Mouse (Mus musculus) forebrain, embryonic 13.5 days (tissue): ENCODE results near the gene Dusp15. TPM values are rescaled to one million over a fixed set of nuclear protein-coding genes. Genes with fewer than 3 reads are reported as not detected.

Source experiments
- ATAC-seq: fragments of 200-750 bp; cut with Nextera tagmentation; 2 replicates; pipeline ENCODE4 v1.8.0; 2017
- H3K27ac ChIP-seq: fragments of 300-500 bp; sonication (generic); 2 replicates; pipeline ENCODE4 v1.5.1; 2015; ENCODE audit warnings: inconsistent platforms, mild to moderate bottlenecking, moderate library complexity
- H3K27me3 ChIP-seq: fragments of 300-500 bp; sonication (generic); 2 replicates; pipeline ENCODE4 v1.6.1; 2015; ENCODE audit warnings: mild to moderate bottlenecking, inconsistent platforms
- H3K36me3 ChIP-seq: fragments of 300-500 bp; sonication (generic); 2 replicates; pipeline ENCODE4 v1.6.1; 2015; ENCODE audit warnings: mild to moderate bottlenecking, inconsistent platforms; ENCODE audit not compliant: poor library complexity, severe bottlenecking
- H3K4me1 ChIP-seq: fragments of 300-500 bp; sonication (generic); 2 replicates; pipeline ENCODE4 v1.6.1; 2015; ENCODE audit warnings: inconsistent platforms
- H3K4me2 ChIP-seq: fragments of 300-500 bp; sonication (generic); 2 replicates; pipeline ENCODE4 v1.6.1; 2015; ENCODE audit warnings: inconsistent platforms, mild to moderate bottlenecking, moderate library complexity
- H3K4me3 ChIP-seq: fragments of 300-500 bp; sonication (generic); 2 replicates; pipeline ENCODE4 v1.5.1; 2015; ENCODE audit warnings: mild to moderate bottlenecking, inconsistent platforms
- H3K9ac ChIP-seq: fragments of 300-500 bp; sonication (generic); 2 replicates; pipeline ENCODE4 v1.6.1; 2015; ENCODE audit warnings: mild to moderate bottlenecking, inconsistent platforms
- H3K9me3 ChIP-seq: fragments of 300-500 bp; sonication (generic); replicated peaks from 2 replicates; pipeline ENCODE4 v1.6.1; 2016; ENCODE audit warnings: inconsistent platforms
- WGBS: fragments of 180-500 bp; shearing (Covaris S2); methylation state at CpG from one replicate; pipeline ENCODE4 v1.1.7; 2015; 5-methylcytosine and 5-hydroxymethylcytosine counted together
- polyA plus RNA-seq: library from polyadenylated mRNA; unstranded; fragments of >200 nt; fragmentation: Nextera tagmentation; extraction: Ambion mirVana; gene quantifications from 2 replicates; pipeline ENCODE4 v1.2.1, GENCODE M21; 2015

The Dusp15 gene
- 2.5 and 4.1 TPM in 2 replicates for polyA plus RNA-seq

DNA sequence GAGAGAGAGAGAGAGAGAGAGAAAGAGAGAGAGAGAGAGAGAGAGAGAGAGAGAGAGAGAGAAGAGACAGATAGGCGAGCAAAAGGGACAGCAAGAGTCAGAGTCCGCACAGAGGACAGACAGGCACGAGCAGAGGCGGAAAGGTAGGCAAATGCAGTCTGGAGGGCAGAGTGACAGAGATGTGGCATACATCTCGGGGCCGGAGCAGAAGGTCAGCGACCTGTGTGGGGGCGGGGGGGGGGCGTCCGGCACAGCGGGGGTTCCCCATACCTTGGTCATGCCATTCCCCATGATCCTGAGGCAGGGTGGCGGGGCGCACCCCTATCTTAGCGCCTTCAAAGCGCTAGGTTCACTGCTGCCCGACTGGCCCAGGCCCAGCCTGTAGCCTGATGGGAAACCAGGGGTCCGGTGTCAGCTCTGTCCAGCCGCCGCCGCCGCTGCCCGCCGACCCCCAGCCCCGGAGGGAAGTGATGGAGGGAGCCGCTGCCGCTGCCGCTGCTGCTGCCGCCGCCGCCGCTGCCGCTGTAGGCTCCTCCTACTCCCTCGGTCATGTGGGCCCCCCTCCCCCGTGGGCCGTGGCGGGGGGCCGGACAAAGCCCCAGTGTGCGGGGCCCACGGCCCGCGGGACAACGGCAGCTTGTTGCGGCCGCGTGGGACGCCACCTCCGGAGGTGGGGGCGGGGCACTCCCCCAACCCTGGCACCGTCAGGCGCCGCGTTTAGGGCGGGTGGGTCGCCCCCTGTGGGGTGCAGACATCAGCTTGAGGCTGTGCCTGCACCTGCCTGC is at the start of gene Dusp15:
Dusp15 (minus strand) TSS at position 634 of the 785 bp plus-strand sequence.
- Histone ChIP-seq H3K4me2 (peak within 1 kb of the TSS; percentile 97), H3K4me1 (peaks cover 16% of the 10 kb centered on the region), H3K4me3 (peak within 1 kb of the TSS; percentile 65), H3K27me3 (peaks cover 44% of the 10 kb centered on the region), H3K9ac (peak within 1 kb of the TSS; percentile 86), H3K36me3 (no peaks in the 10 kb centered on the region), H3K9me3 (no peaks in the 10 kb centered on the region), H3K27ac (peak within 1 kb of the TSS; percentile 44)
- WGBS: under 1% methylated on average over 28 of the region's 54 CpGs
- ATAC-seq: peak; percentile 86

DNA sequence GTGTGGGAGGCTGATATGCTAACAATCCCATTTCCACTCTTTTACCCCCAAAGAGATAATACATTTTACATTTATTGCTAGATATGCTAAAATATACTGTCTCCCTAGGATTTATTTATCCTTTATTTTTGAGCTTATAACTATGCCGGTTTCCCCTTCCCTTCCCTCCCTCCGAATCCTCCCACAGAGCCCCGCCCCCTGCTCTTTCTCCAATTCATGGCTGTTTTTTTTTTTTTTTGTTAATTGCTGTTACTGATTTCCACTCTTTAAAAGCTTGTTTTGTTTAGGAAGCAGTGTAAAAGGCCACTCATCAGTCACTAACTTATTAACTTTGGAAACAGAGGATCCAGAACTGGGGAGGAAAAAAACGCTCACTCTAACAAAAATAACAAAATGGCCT is 45.5 kb upstream of the Dusp15 start:
- Histone ChIP-seq H3K27ac (no peak overlapping the region), H3K27me3 (no peaks in the 10 kb centered on the region), H3K4me1 (no peaks in the 10 kb centered on the region), H3K9ac (no peak overlapping the region), H3K9me3 (no peaks in the 10 kb centered on the region), H3K36me3 (no peaks in the 10 kb centered on the region), H3K4me3 (no peak overlapping the region), H3K4me2 (no peak overlapping the region)
- WGBS: 74% methylated on average over 4 of the region's 4 CpGs
- ATAC-seq: no peak

DNA sequence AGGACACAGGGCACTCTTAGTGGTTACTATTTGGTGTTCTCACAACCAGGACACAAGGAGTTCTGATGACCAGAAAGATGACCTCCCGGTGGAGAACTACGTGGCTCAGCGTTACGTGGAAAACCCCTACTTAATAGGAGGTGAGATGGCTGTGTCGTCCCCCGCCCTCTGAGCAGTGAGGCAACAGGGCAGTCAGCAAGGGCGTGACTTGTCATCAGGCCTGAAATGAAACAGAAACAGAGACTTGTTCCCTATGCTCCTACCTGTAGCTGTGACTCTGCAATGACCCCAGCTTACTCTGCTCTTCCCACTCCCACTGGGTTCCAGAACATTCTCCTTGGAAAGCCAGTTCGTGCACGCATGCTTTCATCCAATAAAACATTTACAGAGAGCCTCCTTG is 40.0 kb upstream of the Dusp15 start:
- 88% methylated on average over 9 of the region's 9 CpGs for WGBS
- Histone ChIP-seq H3K27me3 (no peaks in the 10 kb centered on the region), H3K4me2 (no peak overlapping the region), H3K4me3 (no peak overlapping the region), H3K9ac (no peak overlapping the region), H3K9me3 (no peaks in the 10 kb centered on the region), H3K36me3 (no peaks in the 10 kb centered on the region), H3K27ac (no peak overlapping the region), H3K4me1 (no peaks in the 10 kb centered on the region)
- ATAC-seq: no peak

DNA sequence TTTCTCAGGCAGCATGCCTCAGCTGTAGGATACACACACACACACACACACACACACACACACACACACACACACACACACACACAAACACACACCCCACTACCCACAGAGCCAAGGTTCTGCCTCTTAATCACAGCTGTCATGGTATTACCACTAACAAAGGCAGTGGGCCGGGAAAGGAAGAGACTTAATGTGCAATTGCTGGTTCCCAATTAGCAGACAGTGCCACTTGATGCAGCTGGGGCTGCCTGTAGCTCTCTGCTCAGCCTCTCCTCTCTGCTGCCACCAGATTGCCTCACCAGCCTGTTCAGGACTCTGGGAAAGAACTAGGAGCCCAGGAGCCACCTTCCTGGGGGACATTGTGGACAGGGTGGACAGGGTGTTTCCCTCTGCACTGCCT is 34.1 kb upstream of the Dusp15 start:
- peak; percentile 85 for ATAC-seq
- Histone ChIP-seq H3K9me3 (no peaks in the 10 kb centered on the region), H3K9ac (no peak overlapping the region), H3K36me3 (no peaks in the 10 kb centered on the region), H3K4me2 (no peak overlapping the region), H3K4me1 (peaks cover 7% of the 10 kb centered on the region), H3K27ac (no peak overlapping the region), H3K4me3 (no peak overlapping the region), H3K27me3 (no peaks in the 10 kb centered on the region)
- 6% methylated on average over 1 of the region's 1 CpGs for WGBS

DNA sequence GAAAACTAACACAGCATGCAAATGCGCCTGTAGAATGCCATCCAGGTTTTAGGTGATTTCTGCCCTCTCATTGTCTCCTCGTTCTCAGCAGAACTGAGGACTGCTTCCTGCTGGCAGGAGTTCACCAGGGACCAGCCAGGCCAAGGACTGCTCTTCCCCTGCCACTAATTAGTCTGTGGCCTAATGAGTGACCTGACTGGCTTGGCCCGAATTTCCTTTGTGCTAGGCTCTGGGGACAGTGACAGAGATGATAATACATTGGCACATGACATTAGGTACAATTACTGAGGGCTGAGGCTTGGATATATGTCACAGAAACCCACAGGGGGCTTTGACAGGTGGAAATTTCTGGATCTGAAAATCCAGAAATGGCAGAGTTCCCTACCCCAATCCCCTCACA is 25.5 kb upstream of the Dusp15 start:
- Histone ChIP-seq H3K36me3 (no peaks in the 10 kb centered on the region), H3K4me2 (no peak overlapping the region), H3K27me3 (no peaks in the 10 kb centered on the region), H3K27ac (no peak overlapping the region), H3K9ac (no peak overlapping the region), H3K9me3 (no peaks in the 10 kb centered on the region), H3K4me1 (no peaks in the 10 kb centered on the region), H3K4me3 (no peak overlapping the region)
- 39% methylated on average over 3 of the region's 3 CpGs for WGBS
- no peak for ATAC-seq

DNA sequence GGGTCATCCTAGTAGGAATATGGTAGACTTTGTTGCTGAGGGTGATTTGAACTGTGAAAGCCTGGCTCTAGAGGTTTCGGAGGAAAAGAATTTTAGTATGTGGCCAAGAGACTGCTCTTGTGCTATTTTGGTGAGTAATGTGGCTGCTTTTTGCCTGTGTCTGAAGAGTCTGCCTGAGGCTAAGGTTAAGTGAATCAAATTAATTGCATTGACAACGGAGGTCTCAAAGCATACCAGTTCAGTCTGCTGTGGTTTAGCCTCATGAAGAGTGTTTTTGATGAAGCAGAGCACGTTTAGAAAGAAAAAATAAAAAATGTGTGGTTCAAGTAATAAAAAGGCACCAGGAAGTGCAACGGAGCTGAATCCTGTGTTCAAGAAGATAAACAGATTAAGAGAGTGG is 14.1 kb upstream of the Dusp15 start:
- Histone ChIP-seq H3K4me2 (no peak overlapping the region), H3K9me3 (no peaks in the 10 kb centered on the region), H3K36me3 (no peaks in the 10 kb centered on the region), H3K4me3 (no peak overlapping the region), H3K4me1 (peaks cover 5% of the 10 kb centered on the region; the same call in 1 of the 2 replicates), H3K27ac (no peak overlapping the region), H3K27me3 (no peaks in the 10 kb centered on the region), H3K9ac (no peak overlapping the region)
- ATAC-seq: no peak
- WGBS: 74% methylated on average over 4 of the region's 4 CpGs

DNA sequence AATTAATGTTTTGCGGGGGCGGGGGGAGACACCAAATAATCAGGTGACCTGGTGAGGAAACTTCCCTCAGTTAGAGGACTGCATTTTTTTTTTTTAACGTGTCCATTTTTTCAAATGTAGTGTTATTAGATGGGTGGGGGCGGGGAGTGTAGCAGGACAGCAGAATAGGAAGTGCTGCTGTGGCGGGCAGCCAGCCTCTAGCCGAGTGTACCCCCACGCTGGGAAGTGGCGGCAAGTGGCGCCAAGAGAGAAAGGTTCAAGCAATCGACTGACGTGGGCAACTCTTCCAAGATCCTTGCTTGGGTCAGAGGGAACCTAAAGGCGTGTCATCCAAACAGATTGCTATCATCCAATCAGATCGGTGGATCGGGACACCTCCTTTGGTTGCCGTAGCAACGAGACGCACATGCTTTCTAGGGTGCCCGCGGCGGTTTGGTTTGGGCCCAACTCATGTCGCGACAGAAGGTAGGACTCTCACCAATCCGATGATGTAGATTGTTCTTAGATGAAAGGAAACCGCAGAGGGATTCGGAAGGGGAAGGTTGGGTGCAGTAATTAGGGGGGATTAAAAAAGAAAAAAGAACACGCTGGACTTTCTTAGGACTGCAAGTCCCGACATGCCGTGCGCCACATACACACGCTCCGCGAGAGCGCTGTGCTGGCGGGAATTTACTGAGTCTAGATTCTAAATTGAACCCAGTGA is 10.7 kb upstream of the Dusp15 start, which contains the start of gene Ttll9:
Ttll9 (plus strand) TSS at position 395 of the 703 bp plus-strand sequence.
- Histone ChIP-seq H3K27me3 (0 out of 2 replicates have a peak, but pooled peaks cover 8% of the 10 kb centered on the region), H3K27ac (no peak within 1 kb of the TSS; the same call in 1 of the 2 replicates), H3K4me3 (peak within 1 kb of the TSS; percentile 45), H3K4me2 (peak within 1 kb of the TSS; percentile 60), H3K9me3 (no peaks in the 10 kb centered on the region), H3K36me3 (no peaks in the 10 kb centered on the region), H3K4me1 (peaks cover 5% of the 10 kb centered on the region; the same call in 1 of the 2 replicates), H3K9ac (peak within 1 kb of the TSS; percentile 54)
- peak; percentile 97 for ATAC-seq
- WGBS: under 1% methylated on average over 34 of the region's 34 CpGs

DNA sequence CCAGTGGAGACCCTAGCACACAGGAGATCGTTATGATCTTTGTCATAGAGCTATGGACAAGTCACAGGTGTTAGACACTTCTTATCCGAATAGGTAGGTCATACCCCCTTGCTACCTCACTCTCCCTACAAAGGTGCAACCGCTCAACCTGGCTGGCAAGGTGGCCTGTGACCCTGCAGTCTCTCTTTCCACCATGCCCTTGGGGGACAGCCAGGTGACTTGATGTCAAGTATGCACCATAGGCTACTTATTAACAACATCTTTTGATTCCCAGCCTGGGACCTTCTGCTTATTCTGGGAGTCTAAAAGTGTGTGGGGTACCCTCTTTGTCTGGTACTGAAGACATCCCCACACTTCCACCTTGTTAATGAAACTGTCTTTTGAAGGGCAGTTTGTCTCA is 6.6 kb upstream of the Dusp15 start:
- no peak for ATAC-seq
- peaks cover 4% of the 10 kb centered on the region; the same call in 1 of the 2 replicates for H3K4me1 ChIP-seq
- no peak overlapping the region for H3K4me2 ChIP-seq
- WGBS: 70% methylated on average over 3 of the region's 3 CpGs
- no peak overlapping the region for H3K27ac ChIP-seq
- no peaks in the 10 kb centered on the region for H3K9me3 ChIP-seq
- H3K4me3 ChIP-seq: no peak overlapping the region
- H3K9ac ChIP-seq: no peak overlapping the region
- H3K36me3 ChIP-seq: no peaks in the 10 kb centered on the region
- peaks cover 13% of the 10 kb centered on the region for H3K27me3 ChIP-seq

DNA sequence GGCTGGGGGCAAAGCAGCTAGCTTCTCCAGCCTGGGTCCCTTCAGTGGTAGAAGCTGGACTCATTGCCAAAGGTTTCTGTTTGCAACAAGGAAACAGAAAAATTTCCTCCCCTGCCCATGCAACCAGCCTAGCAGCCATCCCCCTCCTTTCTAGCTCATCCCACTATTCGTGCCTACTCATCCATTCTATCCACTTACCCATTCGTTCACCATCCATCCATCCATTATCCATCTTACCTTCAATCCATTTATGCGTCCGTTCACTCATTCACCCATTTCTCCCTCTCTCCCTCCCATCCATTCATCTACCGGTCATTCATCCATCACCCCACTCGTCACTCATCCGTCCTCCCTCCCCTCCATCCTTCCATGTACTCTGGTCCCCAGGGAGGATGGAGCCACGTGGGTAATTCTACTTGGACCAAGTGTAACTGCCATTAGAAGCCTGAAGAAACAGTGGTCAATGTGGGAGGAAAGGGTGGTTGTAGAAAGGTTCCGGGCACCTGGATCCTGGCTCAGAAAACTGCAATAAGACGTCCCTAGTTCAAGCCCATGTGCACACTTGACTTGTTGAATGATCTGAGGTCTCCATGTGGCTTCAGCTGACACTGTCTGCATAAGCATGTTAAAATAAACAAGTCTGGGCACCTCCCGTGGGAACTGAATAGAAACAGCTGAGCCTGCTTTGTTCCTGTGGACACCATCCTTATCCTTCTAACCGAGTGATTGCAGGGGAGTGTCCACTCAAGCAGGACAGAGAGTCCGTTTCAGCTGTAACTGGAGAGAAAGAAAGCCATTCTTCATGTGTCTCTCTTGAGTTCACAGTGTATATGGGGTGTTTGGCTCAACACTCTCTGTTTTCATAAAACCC is 587 bp upstream of the Dusp15 start:
- Histone ChIP-seq H3K27me3 (peaks cover 42% of the 10 kb centered on the region), H3K4me2 (peak overlapping the region; percentile 97), H3K27ac (peak overlapping the region; percentile 44), H3K9ac (peak overlapping the region; percentile 86), H3K4me1 (peaks cover 14% of the 10 kb centered on the region), H3K36me3 (no peaks in the 10 kb centered on the region), H3K9me3 (no peaks in the 10 kb centered on the region), H3K4me3 (peak overlapping the region; percentile 65)
- ATAC-seq: 0 out of 2 replicates have a peak, but pooled peaks have one; percentile 2
- WGBS: 13% methylated on average over 13 of the region's 13 CpGs

DNA sequence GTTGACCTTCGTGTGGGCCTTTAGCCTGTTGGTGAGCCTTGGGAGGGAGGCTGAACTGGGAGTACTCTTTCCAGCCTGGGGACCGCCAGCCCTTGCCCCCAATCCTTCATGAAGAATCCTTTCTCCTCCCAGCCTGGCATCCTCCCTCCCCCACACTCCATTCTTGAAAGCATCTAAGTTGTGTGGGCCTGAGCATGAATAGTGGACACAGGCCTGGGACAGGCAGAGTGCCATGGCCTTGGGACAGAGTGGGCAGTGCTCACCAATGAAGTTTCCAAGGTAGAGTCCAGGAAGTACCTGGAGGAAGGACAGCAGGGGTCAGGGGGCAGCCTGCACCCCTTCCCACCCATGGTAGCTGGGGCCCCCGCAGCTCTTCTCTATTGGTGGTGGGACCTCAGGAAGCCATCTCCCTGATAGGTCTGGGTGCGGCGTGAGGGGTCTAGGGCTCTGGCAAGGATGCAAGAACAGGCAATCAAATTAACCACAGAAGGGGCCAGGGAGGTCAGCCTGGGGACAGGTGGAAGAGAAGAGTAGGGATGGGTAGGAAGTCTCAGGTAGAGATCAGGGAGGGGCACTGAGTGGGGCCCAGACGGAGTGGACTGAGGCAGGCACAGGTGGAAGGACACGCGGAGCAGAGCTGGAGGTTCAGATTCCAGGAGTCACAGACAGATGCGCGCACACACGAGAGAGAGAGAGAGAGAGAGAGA is 987 bp downstream of the Dusp15 start:
- peaks cover 51% of the 10 kb centered on the region for H3K27me3 ChIP-seq
- peak overlapping the region; percentile 65 for H3K4me3 ChIP-seq
- H3K36me3 ChIP-seq: no peaks in the 10 kb centered on the region
- ATAC-seq: no peak
- H3K27ac ChIP-seq: no peak overlapping the region
- H3K9ac ChIP-seq: peak overlapping the region; percentile 86
- 43% methylated on average over 11 of the region's 11 CpGs for WGBS
- peaks cover 16% of the 10 kb centered on the region for H3K4me1 ChIP-seq
- H3K9me3 ChIP-seq: no peaks in the 10 kb centered on the region
- H3K4me2 ChIP-seq: peak overlapping the region; percentile 97

DNA sequence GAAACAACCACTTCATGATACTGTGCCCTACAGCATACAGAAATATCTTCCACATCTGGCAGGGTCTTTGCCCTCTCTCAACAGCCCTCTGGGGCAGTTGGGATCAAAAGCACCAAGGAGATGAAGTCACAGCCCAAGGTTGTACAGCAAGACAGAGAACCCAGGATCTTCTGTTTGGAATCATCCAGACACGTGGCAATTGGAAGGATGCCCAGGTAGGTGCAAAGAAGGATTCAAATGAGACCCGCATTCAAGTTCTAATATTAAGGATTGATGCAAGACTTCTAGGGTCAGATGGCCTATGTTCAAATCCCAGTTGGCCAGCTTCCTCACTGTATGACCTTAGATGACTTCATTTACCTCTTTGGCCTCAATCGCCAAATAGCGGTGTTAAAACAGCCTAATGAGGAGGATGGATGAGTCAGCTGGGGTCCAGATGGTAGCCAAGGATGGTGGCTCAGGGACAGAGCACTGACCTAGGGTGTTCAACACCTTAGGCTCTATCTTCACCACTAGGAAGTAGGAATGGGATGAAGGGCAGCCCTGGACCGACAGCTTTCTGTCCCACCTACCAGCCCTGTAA is 3.0 kb downstream of the Dusp15 start:
- no peaks in the 10 kb centered on the region for H3K9me3 ChIP-seq
- no peak overlapping the region for H3K4me3 ChIP-seq
- H3K36me3 ChIP-seq: no peaks in the 10 kb centered on the region
- WGBS: 89% methylated on average over 5 of the region's 5 CpGs
- no peak overlapping the region for H3K9ac ChIP-seq
- H3K4me2 ChIP-seq: no peak overlapping the region
- H3K27me3 ChIP-seq: peaks cover 66% of the 10 kb centered on the region
- H3K4me1 ChIP-seq: peaks cover 18% of the 10 kb centered on the region
- no peak for ATAC-seq
- no peak overlapping the region for H3K27ac ChIP-seq
